Mouse (Mus musculus): ENCODE results near the gene Pcolce2. TPM values are rescaled to one million over a fixed set of nuclear protein-coding genes. Genes with fewer than 3 reads are reported as not detected.
A peak's percentile ranks its signal among the peaks of the same experiment; 100 is the strongest.

Gene Pcolce2
- polyA plus RNA-seq (2015; fragmentation: Nextera tagmentation; extraction: Ambion mirVana) = 1.3 and 2.9 TPM in 2 replicates

GRCm38 (mm10) chr9:95637271-95638181, at the start of gene Pcolce2:
Pcolce2 (plus strand) TSS chr9:95637601.
- Histone ChIP-seq H3K27ac (peak within 1 kb of the TSS; percentile 67), H3K4me1 (peaks cover 12% of the 10 kb centered on the region; the same call in 1 of the 2 replicates), H3K4me2 (peak within 1 kb of the TSS; percentile 98), H3K9me3 (no peaks in the 10 kb centered on the region), H3K36me3 (replicated peaks) (no peaks in the 10 kb centered on the region), H3K9ac (peak within 1 kb of the TSS; percentile 73), H3K27me3 (replicated peaks) (no peaks in the 10 kb centered on the region; the same call in 1 of the 2 replicates), H3K4me3 (peak within 1 kb of the TSS; percentile 77)
- peak; percentile 95 for ATAC-seq (replicated peaks)
- WGBS = under 1% methylated on average over 54 of the region's 71 CpGs

DNA sequence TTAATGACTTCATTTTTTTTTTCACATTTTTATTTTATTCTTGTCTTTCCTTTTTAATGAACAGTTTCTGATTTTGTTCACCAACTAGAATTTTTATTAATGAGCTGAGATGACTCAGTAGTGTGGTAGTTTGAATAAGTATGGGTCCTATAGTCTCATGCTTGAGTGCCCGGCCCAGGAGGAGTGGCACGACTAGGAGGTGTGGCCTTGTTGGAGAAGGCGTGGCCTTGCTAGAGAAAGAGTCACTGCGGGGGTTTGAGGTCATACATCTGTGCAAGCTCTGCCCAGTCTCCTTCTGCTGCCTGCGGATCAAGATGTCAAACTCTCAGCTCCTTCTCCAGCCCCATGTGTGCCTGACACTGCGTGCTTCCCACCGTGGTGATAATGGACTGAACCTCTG, 49.3 kb upstream of the Pcolce2 start:
- no peak for ATAC-seq (replicated peaks)
- H3K27me3 ChIP-seq (replicated peaks) = 0 out of 2 replicates have a peak, but pooled peaks cover 2% of the 10 kb centered on the region
- WGBS = 89% methylated on average over 7 of the region's 7 CpGs
- H3K4me3 ChIP-seq = no peak overlapping the region
- H3K4me1 ChIP-seq = no peaks in the 10 kb centered on the region
- no peaks in the 10 kb centered on the region for H3K36me3 ChIP-seq (replicated peaks)
- no peak overlapping the region for H3K9ac ChIP-seq
- no peak overlapping the region for H3K27ac ChIP-seq
- no peak overlapping the region for H3K4me2 ChIP-seq
- no peaks in the 10 kb centered on the region for H3K9me3 ChIP-seq

- 91% methylated on average over 4 of the region's 4 CpGs for WGBS
- Histone ChIP-seq H3K9me3 (no peaks in the 10 kb centered on the region), H3K4me3 (no peak overlapping the region), H3K27ac (no peak overlapping the region), H3K4me2 (no peak overlapping the region), H3K9ac (no peak overlapping the region), H3K27me3 (replicated peaks) (no peaks in the 10 kb centered on the region), H3K4me1 (no peaks in the 10 kb centered on the region), H3K36me3 (replicated peaks) (no peaks in the 10 kb centered on the region)
- ATAC-seq (replicated peaks) = no peak
Observed at GRCm38 (mm10) chr9:95594291-95594690, 43.1 kb upstream of the Pcolce2 start.

- no peak for ATAC-seq (replicated peaks)
- Histone ChIP-seq H3K4me2 (peak overlapping the region; percentile 15; the same call in 1 of the 2 replicates), H3K4me1 (no peaks in the 10 kb centered on the region), H3K36me3 (replicated peaks) (no peaks in the 10 kb centered on the region), H3K9me3 (no peaks in the 10 kb centered on the region), H3K27ac (no peak overlapping the region), H3K9ac (no peak overlapping the region), H3K4me3 (no peak overlapping the region), H3K27me3 (replicated peaks) (no peaks in the 10 kb centered on the region)
- WGBS = 55% methylated on average over 13 of the region's 13 CpGs
Observed at GRCm38 (mm10) chr9:95597466-95598178, 39.8 kb upstream of the Pcolce2 start.

- Histone ChIP-seq H3K9me3 (no peaks in the 10 kb centered on the region), H3K27me3 (replicated peaks) (no peaks in the 10 kb centered on the region), H3K9ac (no peak overlapping the region), H3K4me3 (no peak overlapping the region), H3K36me3 (replicated peaks) (no peaks in the 10 kb centered on the region), H3K4me2 (peak overlapping the region; percentile 15; the same call in 1 of the 2 replicates), H3K4me1 (no peaks in the 10 kb centered on the region), H3K27ac (no peak overlapping the region)
- 62% methylated on average over 19 of the region's 19 CpGs for WGBS
- no peak for ATAC-seq (replicated peaks)
Observed at GRCm38 (mm10) chr9:95598179-95598721, 39.2 kb upstream of the Pcolce2 start.

- 88% methylated on average over 4 of the region's 4 CpGs for WGBS
Observed at GRCm38 (mm10) chr9:95599399-95599798, 38.0 kb upstream of the Pcolce2 start.

GRCm38 (mm10) chr9:95602849-95603248, 34.6 kb upstream of the Pcolce2 start:
- Histone ChIP-seq H3K27ac (no peak overlapping the region), H3K4me1 (no peaks in the 10 kb centered on the region), H3K9ac (no peak overlapping the region), H3K36me3 (replicated peaks) (no peaks in the 10 kb centered on the region), H3K4me2 (no peak overlapping the region), H3K27me3 (replicated peaks) (no peaks in the 10 kb centered on the region), H3K4me3 (no peak overlapping the region), H3K9me3 (no peaks in the 10 kb centered on the region)
- WGBS = 86% methylated on average over 3 of the region's 3 CpGs
- ATAC-seq (replicated peaks) = no peak

More at GRCm38 (mm10) chr9:95599399-95599798, 38.0 kb upstream of the Pcolce2 start:
- H3K27ac ChIP-seq = no peak overlapping the region
- no peak overlapping the region for H3K9ac ChIP-seq
- no peak overlapping the region for H3K4me3 ChIP-seq
- no peak for ATAC-seq (replicated peaks)
- no peaks in the 10 kb centered on the region for H3K27me3 ChIP-seq (replicated peaks)
- H3K4me1 ChIP-seq = no peaks in the 10 kb centered on the region
- no peaks in the 10 kb centered on the region for H3K36me3 ChIP-seq (replicated peaks)
- H3K4me2 ChIP-seq = no peak overlapping the region
- H3K9me3 ChIP-seq = no peaks in the 10 kb centered on the region

GRCm38 (mm10) chr9:95603316-95603715, 34.1 kb upstream of the Pcolce2 start:
- ATAC-seq (replicated peaks) = no peak
- no peak overlapping the region for H3K27ac ChIP-seq
- WGBS = 79% methylated on average over 9 of the region's 9 CpGs

DNA sequence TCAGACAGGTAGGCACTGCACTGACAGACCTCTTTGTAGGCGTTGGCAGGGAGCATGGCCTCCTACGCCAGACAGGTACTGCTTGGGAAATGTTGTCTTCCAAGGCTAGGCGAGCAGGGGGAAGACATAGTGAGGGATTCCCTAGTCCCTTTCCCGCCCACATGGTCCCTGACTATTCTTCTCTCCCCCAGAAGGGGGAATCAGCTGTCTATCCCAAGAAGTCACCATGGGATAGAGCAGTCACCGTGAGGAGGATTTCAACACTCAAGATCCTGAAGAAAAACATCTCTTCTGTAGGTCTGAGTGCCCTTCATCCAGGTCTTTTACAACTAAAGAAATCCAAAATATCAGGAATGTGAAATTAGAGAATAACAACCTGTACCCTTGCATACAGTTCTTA, 30.2 kb upstream of the Pcolce2 start:
- H3K4me3 ChIP-seq = no peak overlapping the region
- no peaks in the 10 kb centered on the region for H3K36me3 ChIP-seq (replicated peaks)
- H3K4me1 ChIP-seq = no peaks in the 10 kb centered on the region
- H3K9me3 ChIP-seq = no peaks in the 10 kb centered on the region
- ATAC-seq (replicated peaks) = no peak
- H3K27ac ChIP-seq = no peak overlapping the region
- H3K27me3 ChIP-seq (replicated peaks) = no peaks in the 10 kb centered on the region
- no peak overlapping the region for H3K9ac ChIP-seq
- H3K4me2 ChIP-seq = no peak overlapping the region
- WGBS = 64% methylated on average over 5 of the region's 5 CpGs

More at GRCm38 (mm10) chr9:95603316-95603715, 34.1 kb upstream of the Pcolce2 start:
- no peaks in the 10 kb centered on the region for H3K36me3 ChIP-seq (replicated peaks)
- H3K9me3 ChIP-seq = no peaks in the 10 kb centered on the region
- no peaks in the 10 kb centered on the region for H3K27me3 ChIP-seq (replicated peaks)
- H3K4me1 ChIP-seq = no peaks in the 10 kb centered on the region
- H3K4me2 ChIP-seq = no peak overlapping the region
- H3K9ac ChIP-seq = no peak overlapping the region
- H3K4me3 ChIP-seq = no peak overlapping the region

DNA sequence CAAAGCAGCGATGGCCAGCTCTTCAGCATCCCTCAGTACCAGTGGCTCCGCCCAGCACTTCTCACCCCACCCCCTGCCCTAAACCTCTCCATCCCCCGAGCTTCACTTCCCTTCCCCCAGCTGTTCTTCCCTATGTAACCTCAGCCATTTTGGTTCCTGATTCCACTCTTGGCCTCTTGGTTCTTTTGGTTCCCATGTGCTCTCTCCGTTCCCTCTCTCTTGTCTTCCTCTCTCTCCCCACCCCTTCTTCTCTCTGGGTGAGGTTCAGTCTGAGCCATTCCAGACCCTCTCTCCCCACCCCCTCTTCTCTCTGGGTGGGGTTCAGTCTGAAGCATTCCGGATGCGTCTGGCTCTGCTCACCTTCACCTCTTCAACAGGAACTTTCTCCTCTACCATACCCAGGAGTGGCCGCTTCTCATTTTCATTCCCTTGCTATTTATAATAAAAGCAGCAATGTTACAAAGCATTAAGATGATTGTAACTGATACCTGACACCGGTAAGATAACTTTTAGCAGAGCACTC, 25.1 kb upstream of the Pcolce2 start:
- Histone ChIP-seq H3K9me3 (no peaks in the 10 kb centered on the region), H3K9ac (no peak overlapping the region), H3K27ac (no peak overlapping the region), H3K4me1 (0 out of 2 replicates have a peak, but pooled peaks cover 5% of the 10 kb centered on the region), H3K4me3 (no peak overlapping the region), H3K4me2 (no peak overlapping the region), H3K36me3 (replicated peaks) (no peaks in the 10 kb centered on the region), H3K27me3 (replicated peaks) (no peaks in the 10 kb centered on the region)
- ATAC-seq (replicated peaks) = no peak
- 78% methylated on average over 8 of the region's 8 CpGs for WGBS

DNA sequence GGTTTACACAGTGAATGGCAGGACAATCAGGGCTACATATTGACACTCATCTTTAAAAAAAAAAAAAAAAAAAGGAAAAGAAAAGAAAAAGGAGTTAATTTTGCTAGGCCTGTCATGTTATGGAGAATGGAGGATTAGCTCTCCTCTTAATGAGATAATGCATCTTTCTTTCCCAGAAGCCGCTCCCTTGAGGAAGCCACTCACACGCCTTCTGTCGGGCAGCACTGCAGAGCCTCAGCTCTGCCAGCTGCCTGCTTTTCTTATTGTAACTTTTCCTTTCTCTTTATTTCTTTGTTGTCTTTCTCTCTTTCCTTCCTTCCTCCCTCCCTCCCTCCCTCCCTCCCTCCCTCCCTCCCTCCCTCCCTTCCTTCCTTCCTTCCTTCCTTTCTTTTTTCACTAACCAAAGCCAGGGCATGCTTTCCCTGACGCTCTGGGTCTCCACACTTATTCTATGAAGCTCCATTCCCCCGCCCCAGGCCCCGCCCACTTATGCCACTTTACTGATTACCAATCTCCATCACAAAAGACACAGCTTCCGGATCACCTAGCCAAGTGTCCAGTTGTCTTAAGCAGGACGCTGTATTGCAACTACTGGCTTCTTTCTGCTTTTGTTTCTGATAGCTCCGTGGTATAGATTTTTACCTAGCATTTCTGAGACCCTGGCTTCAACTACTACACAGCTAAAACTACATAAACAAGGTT, 23.8 kb upstream of the Pcolce2 start:
- peak; percentile 82 for ATAC-seq (replicated peaks)
- 9% methylated on average over 8 of the region's 9 CpGs for WGBS
- Histone ChIP-seq H3K9me3 (no peaks in the 10 kb centered on the region), H3K4me2 (peak overlapping the region; percentile 41), H3K36me3 (replicated peaks) (no peaks in the 10 kb centered on the region), H3K4me3 (peak overlapping the region; percentile 21; the same call in 1 of the 2 replicates), H3K4me1 (0 out of 2 replicates have a peak, but pooled peaks cover 5% of the 10 kb centered on the region), H3K9ac (no peak overlapping the region), H3K27me3 (replicated peaks) (no peaks in the 10 kb centered on the region), H3K27ac (no peak overlapping the region)
